Mouse (Mus musculus) cerebellum, adult 2 months (tissue): ENCODE measurements around the gene Rnf220.

ENCODE experiments used
- CTCF ChIP-seq: fragments of 200-500 bp; IDR thresholded peaks from 2 replicates; pipeline ENCODE4 v1.5.1; 2011; ENCODE audit warnings: low read depth, mild to moderate bottlenecking, control low read depth, low read length, moderate library complexity, borderline replicate concordance; ENCODE audit not compliant: insufficient read depth
- POLR2A ChIP-seq: fragments of 200-500 bp; IDR thresholded peaks from 2 replicates; pipeline ENCODE4 v1.6.1; 2011; ENCODE audit warnings: low read length, control low read depth, borderline replicate concordance; ENCODE audit not compliant: insufficient read depth

DNA sequence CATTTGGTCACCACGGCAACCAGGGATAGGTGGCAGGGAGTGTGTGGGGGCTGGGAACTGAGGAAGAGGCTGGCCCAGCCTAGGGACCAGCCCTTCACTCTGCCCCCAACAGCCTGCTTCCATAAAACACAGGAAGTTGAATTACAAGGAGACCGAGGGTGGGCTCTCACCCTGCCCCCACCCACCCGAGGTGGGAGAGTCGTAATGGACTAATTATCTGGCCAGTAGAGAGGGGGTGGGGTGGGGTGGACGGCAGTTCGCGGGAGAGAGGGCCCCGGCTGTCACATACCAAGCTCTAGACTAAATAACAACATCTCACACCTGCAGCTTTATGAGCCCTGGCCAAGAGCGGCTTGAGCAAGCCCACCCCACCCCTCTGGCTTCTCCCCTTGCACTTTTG is 104.9 kb downstream of the Rnf220 start:
- TF ChIP-seq POLR2A, result no peak
- no peak for TF ChIP-seq CTCF
